Mouse (Mus musculus): ENCODE data around the gene Sertad4. TPM values are rescaled to one million over a fixed set of nuclear protein-coding genes. Genes with fewer than 3 reads are reported as not detected.

The Sertad4 gene
- total and polyA plus RNA-seq, 3 experiments = not detected

- no peak overlapping the region for H3K27ac ChIP-seq (ENCODE audit: control insufficient read depth, low read depth, low read length)
- H3K9ac ChIP-seq (ENCODE audit: control insufficient read depth, low read depth, low read length, poor library complexity, severe bottlenecking) = no peak overlapping the region
- no peaks in the 10 kb centered on the region for H3K36me3 ChIP-seq (ENCODE audit: control insufficient read depth in 1 of 2, insufficient read depth in 2 of 2, low read length in 2 of 2)
- no peaks in the 10 kb centered on the region for H3K4me1 ChIP-seq (ENCODE audit: control insufficient read depth in 1 of 2, insufficient read depth in 2 of 2, low read length in 2 of 2)
- H3K79me2 ChIP-seq (ENCODE audit: control insufficient read depth, insufficient read depth, low read length, poor library complexity) = no peaks in the 10 kb centered on the region
- TF ChIP-seq MAZ (IDR thresholded peaks at IDR 0.05; ENCODE audit: low read depth, low read length) = no peak
- TF ChIP-seq NELFE (IDR thresholded peaks at IDR 0.05; ENCODE audit: low read depth, low read length) = no peak
- H3K4me3 ChIP-seq (ENCODE audit: control insufficient read depth in 1 of 2, insufficient read depth in 1 of 2, low read depth in 2 of 2, low read length in 2 of 2) = no peak overlapping the region
- no peaks in the 10 kb centered on the region for H3K9me3 ChIP-seq (replicated peaks; ENCODE audit: insufficient read depth, low read length)
- DNase-seq (ENCODE audit: low read depth, low spot score) = no peak
- H3K27me3 ChIP-seq (ENCODE audit: control insufficient read depth in 1 of 2, insufficient read depth in 2 of 2, low read length in 2 of 2) = peaks cover 0 to 1% of the 10 kb centered on the region in 2 experiments; a peak in 2 of 4 replicates
Observed at GRCm38 (mm10) chr1:192854819-192855271, 711 bp downstream of the Sertad4 start.

DNA sequence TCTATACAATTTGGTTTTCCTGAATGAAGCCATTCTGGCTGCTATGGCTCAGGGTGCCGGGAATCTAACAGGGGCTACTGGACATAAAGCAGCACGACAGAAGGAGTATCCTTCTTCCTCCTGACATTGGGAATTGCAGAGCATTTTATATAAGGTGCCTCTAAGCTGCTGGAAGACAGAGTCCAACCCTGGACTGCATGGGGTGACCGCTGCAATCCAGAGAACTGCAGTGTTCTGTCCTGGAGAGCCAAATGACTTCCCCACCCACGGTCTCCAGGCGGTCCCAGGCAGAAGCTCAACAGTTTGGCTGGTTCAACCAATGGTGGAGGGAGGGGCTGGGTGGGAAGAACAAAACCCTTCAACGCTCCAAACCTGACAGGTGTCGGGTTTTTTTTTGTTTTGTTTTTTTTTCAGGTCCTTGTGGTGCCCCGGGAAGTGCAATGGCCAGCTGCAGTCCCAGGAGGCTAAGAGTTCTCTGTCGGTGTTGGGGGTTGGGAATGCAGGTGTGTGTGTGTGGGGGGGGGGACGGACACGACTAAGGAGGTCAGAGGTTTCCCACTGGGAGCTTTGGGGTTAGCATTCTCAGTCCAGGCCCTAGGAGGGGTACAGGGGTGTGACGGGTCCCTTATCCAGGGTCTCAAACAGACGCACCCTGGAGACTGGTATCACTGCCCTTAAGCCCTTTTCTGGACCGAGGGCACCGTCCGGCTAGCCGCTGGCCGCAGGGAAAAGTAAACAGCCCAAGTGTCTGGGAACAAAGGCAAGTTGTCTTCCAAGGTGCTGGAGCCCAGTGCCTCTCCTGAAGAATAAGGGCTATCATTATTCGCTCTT, 1.4 kb downstream of the Sertad4 start:
- H3K79me2 ChIP-seq (ENCODE audit: control insufficient read depth, insufficient read depth, low read length, poor library complexity) = no peaks in the 10 kb centered on the region
- H3K36me3 ChIP-seq (ENCODE audit: control insufficient read depth in 1 of 2, insufficient read depth in 2 of 2, low read length in 2 of 2) = no peaks in the 10 kb centered on the region
- no peak for TF ChIP-seq TBP (IDR thresholded peaks at IDR 0.05; ENCODE audit: low read depth, low read length)
- TF ChIP-seq JUND (IDR thresholded peaks at IDR 0.05; ENCODE audit: low read depth, low read length) = no peak
- no peak for TF ChIP-seq BHLHE40 (IDR thresholded peaks at IDR 0.05; ENCODE audit: borderline replicate concordance, low read depth, low read length)
- no peak for TF ChIP-seq ETS1 (IDR thresholded peaks at IDR 0.05; ENCODE audit: low read depth, low read length)
- no peak for TF ChIP-seq ZNF384 (IDR thresholded peaks at IDR 0.05; ENCODE audit: low read depth, low read length)
- no peak for TF ChIP-seq HCFC1 (IDR thresholded peaks at IDR 0.05; ENCODE audit: low read depth, low read length)
- DNase-seq (ENCODE audit: low read depth, low spot score) = no peak
- H3K27me3 ChIP-seq (ENCODE audit: control insufficient read depth in 1 of 2, insufficient read depth in 2 of 2, low read length in 2 of 2) = peaks cover 0 to 1% of the 10 kb centered on the region in 2 experiments; a peak in 2 of 4 replicates
- H3K4me1 ChIP-seq (ENCODE audit: control insufficient read depth in 1 of 2, insufficient read depth in 2 of 2, low read length in 2 of 2) = no peaks in the 10 kb centered on the region
- no peak overlapping the region for H3K4me3 ChIP-seq (ENCODE audit: control insufficient read depth in 1 of 2, insufficient read depth in 1 of 2, low read depth in 2 of 2, low read length in 2 of 2)
- H3K27ac ChIP-seq (ENCODE audit: control insufficient read depth, low read depth, low read length) = no peak overlapping the region
- no peaks in the 10 kb centered on the region for H3K9me3 ChIP-seq (replicated peaks; ENCODE audit: insufficient read depth, low read length)
- H3K9ac ChIP-seq (ENCODE audit: control insufficient read depth, low read depth, low read length, poor library complexity, severe bottlenecking) = no peak overlapping the region

DNA sequence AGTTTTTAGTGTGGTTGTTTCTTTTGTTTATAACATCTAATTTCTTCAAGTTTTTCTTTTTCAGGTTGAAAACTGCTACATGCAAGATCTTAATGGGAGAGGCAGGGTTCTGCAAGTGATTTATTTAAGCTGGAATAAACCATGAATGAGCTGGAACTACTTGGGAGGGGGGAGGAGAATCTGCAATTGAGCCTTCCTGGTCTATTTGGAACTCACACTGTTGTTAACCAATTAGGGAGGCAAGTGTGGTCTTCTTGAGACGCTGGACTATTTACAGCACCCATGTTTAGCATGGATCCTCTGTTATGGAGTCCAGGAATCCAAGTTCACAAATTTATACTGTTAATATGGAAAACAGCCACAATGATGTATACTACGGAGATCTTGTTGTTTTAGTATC, 2.1 kb downstream of the Sertad4 start:
- peaks cover 0 to 1% of the 10 kb centered on the region in 2 experiments; a peak in 2 of 4 replicates for H3K27me3 ChIP-seq (ENCODE audit: control insufficient read depth in 1 of 2, insufficient read depth in 2 of 2, low read length in 2 of 2)
- H3K4me3 ChIP-seq (ENCODE audit: control insufficient read depth in 1 of 2, insufficient read depth in 1 of 2, low read depth in 2 of 2, low read length in 2 of 2) = no peak overlapping the region
- DNase-seq (ENCODE audit: low read depth, low spot score) = no peak
- H3K9ac ChIP-seq (ENCODE audit: control insufficient read depth, low read depth, low read length, poor library complexity, severe bottlenecking) = no peak overlapping the region
- H3K27ac ChIP-seq (ENCODE audit: control insufficient read depth, low read depth, low read length) = no peak overlapping the region
- no peaks in the 10 kb centered on the region for H3K36me3 ChIP-seq (ENCODE audit: control insufficient read depth in 1 of 2, insufficient read depth in 2 of 2, low read length in 2 of 2)
- no peak for TF ChIP-seq USF2 (IDR thresholded peaks at IDR 0.05; ENCODE audit: borderline replicate concordance in 1 of 2, insufficient read depth in 1 of 2, low read depth in 1 of 2, low read length in 2 of 2)
- no peak for TF ChIP-seq CTCF (IDR thresholded peaks at IDR 0.05 in 2 of 3, conservative IDR thresholded peaks at IDR 0.05 in 1 of 3; ENCODE audit: control insufficient read depth in 1 of 3, insufficient read depth in 1 of 3, low read depth in 2 of 3, low read length in 3 of 3, poor library complexity in 1 of 3, severe bottlenecking in 1 of 3)
- TF ChIP-seq E2F4 (IDR thresholded peaks at IDR 0.05; ENCODE audit: borderline replicate concordance, low read depth, low read length) = no peak
- no peak for TF ChIP-seq ZMIZ1 (IDR thresholded peaks at IDR 0.05; ENCODE audit: low read depth, low read length)
- TF ChIP-seq ZC3H11A (IDR thresholded peaks at IDR 0.05; ENCODE audit: low read depth, low read length) = no peak
- TF ChIP-seq TAL1 (IDR thresholded peaks at IDR 0.05; ENCODE audit: low read length) = no peak
- no peak for TF ChIP-seq HCFC1 (IDR thresholded peaks at IDR 0.05; ENCODE audit: low read depth, low read length)
- no peak for TF ChIP-seq CHD2 (IDR thresholded peaks at IDR 0.05; ENCODE audit: low read length)
- H3K79me2 ChIP-seq (ENCODE audit: control insufficient read depth, insufficient read depth, low read length, poor library complexity) = no peaks in the 10 kb centered on the region
- no peaks in the 10 kb centered on the region for H3K4me1 ChIP-seq (ENCODE audit: control insufficient read depth in 1 of 2, insufficient read depth in 2 of 2, low read length in 2 of 2)
- H3K9me3 ChIP-seq (replicated peaks; ENCODE audit: insufficient read depth, low read length) = no peaks in the 10 kb centered on the region
